Mouse (Mus musculus): ENCODE measurements at regions not wholly inside any gene's neighbourhood (a gene's known extent, or its start where the extent isn't known, plus 50 kb on each side); places are given as distances from the start of the nearest gene placed in this dataset.

DNA sequence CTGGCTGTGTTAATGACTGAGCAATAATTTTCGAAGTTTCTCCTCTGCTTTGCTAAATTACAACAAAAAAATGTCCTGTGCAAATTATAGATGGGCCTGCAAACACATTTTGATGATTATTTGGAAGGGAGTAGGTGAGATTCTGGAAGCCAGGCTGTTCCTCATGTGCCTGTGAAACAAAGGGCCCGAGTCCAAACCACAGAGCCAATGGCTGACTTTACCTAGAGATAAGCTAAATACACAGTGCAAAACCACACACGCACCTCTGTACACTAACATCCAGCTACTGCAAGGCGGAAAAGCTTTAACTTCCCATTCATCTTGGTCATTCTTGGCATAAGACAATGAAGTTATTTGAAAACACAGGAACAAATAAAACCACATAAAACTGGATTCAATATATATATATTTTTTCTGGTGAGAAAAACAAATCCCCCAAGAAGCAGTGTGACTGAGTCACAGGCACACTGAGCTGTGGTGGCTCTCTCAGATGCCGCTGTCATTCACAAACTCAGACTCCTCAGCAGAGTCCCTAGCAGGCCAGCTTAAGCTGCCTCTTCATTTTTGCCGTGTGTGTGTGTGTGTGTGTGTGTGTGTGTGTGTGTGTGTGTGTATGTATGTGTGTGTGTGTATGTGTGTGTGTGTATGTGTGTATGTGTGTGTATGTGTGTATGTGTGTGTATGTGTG, 312.8 kb downstream of the Etnk1 start:
- 31% methylated on average over 6 of the region's 6 CpGs for WGBS (ENCODE audit: insufficient replicate concordance)
- Histone ChIP-seq H3K9me3 (ENCODE audit: low read length) (no peaks in the 10 kb centered on the region), H3K27ac (ENCODE audit: low read depth) (no peak overlapping the region), H3K27me3 (ENCODE audit: insufficient read depth, low read length) (no peaks in the 10 kb centered on the region), H3K4me3 (ENCODE audit: low read depth, low read length) (no peak overlapping the region), H3K36me3 (replicated peaks; ENCODE audit: insufficient read depth, low read length) (no peaks in the 10 kb centered on the region), H3K4me2 (ENCODE audit: low read depth, low read length) (no peak overlapping the region), H3K4me1 (ENCODE audit: insufficient read depth) (peaks cover 5% of the 10 kb centered on the region; the same call in 1 of the 2 replicates), H3K9ac (replicated peaks) (no peak overlapping the region)
- peak; percentile 19 for DNase-seq
- ATAC-seq = peak; percentile 64
- TF ChIP-seq EP300 (IDR thresholded peaks at IDR 0.05; ENCODE audit: low read depth) (no peak), CTCF (IDR thresholded peaks at IDR 0.05; ENCODE audit: low read depth) (no peak)

DNA sequence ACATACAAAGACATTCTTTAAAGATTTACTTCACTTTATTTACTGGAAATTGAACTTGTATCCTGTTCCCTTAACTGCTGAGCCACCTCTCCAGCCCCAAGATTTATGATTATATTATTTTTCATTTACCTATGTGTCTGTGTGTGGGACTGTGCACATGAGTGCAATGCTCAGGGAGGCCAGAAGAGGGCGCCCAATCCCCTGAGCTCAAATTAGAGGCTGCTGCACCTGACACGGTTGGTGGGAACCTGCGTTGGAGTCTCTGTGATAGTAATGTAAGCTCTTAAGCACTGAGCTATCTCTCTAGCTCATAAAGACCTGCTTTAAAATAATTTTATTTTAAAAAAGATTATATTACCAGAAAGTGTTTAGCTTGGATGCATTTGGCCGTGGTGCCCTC, 315.3 kb downstream of the Etnk1 start:
- Histone ChIP-seq H3K27me3 (ENCODE audit: insufficient read depth, low read length) (no peaks in the 10 kb centered on the region), H3K4me2 (ENCODE audit: low read depth, low read length) (no peak overlapping the region), H3K9ac (replicated peaks) (no peak overlapping the region), H3K27ac (ENCODE audit: low read depth) (no peak overlapping the region), H3K4me3 (ENCODE audit: low read depth, low read length) (no peak overlapping the region), H3K36me3 (replicated peaks; ENCODE audit: insufficient read depth, low read length) (no peaks in the 10 kb centered on the region), H3K4me1 (ENCODE audit: insufficient read depth) (peaks cover 7% of the 10 kb centered on the region; the same call in 1 of the 2 replicates), H3K9me3 (ENCODE audit: low read length) (no peaks in the 10 kb centered on the region)
- ATAC-seq (no peak), DNase-seq (no peak)
- peak; percentile 47 for TF ChIP-seq CTCF (IDR thresholded peaks at IDR 0.05; ENCODE audit: low read depth)
- no peak for TF ChIP-seq EP300 (IDR thresholded peaks at IDR 0.05; ENCODE audit: low read depth)
- 80% methylated on average over 4 of the region's 4 CpGs for WGBS (ENCODE audit: insufficient replicate concordance)

DNA sequence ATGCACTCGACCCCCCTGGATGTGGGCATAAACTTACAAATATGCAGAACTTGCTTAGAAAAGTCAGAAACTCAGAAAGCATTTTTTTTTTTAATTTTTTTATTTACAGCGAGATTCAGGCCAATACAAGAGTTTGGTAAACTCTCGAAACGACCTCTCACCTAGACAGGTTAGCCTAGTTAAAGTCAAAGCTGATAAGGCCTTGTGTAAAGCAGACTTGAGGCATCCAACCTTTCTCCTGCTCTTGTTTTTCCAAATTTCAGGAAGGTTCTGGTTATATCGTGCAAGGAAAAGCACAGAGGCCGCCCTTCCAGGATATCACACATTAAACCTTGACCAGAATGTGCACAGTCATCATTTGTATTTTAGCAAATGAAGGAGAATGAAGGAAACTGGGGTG, 315.8 kb downstream of the Etnk1 start:
- no peak for ATAC-seq
- peaks cover 9% of the 10 kb centered on the region; the same call in 1 of the 2 replicates for H3K4me1 ChIP-seq (ENCODE audit: insufficient read depth)
- H3K27ac ChIP-seq (ENCODE audit: low read depth) = no peak overlapping the region
- H3K9me3 ChIP-seq (ENCODE audit: low read length) = no peaks in the 10 kb centered on the region
- 72% methylated on average over 6 of the region's 6 CpGs for whole genome bisulfite sequencing (ENCODE audit: insufficient replicate concordance)
- no peaks in the 10 kb centered on the region for H3K36me3 ChIP-seq (replicated peaks; ENCODE audit: insufficient read depth, low read length)
- TF ChIP-seq CTCF (IDR thresholded peaks at IDR 0.05; ENCODE audit: low read depth) (no peak), EP300 (IDR thresholded peaks at IDR 0.05; ENCODE audit: low read depth) (no peak)
- H3K4me2 ChIP-seq (ENCODE audit: low read depth, low read length) = no peak overlapping the region
- H3K9ac ChIP-seq (replicated peaks) = no peak overlapping the region
- no peak for DNase-seq
- H3K4me3 ChIP-seq (ENCODE audit: low read depth, low read length) = no peak overlapping the region
- H3K27me3 ChIP-seq (ENCODE audit: insufficient read depth, low read length) = no peaks in the 10 kb centered on the region

DNA sequence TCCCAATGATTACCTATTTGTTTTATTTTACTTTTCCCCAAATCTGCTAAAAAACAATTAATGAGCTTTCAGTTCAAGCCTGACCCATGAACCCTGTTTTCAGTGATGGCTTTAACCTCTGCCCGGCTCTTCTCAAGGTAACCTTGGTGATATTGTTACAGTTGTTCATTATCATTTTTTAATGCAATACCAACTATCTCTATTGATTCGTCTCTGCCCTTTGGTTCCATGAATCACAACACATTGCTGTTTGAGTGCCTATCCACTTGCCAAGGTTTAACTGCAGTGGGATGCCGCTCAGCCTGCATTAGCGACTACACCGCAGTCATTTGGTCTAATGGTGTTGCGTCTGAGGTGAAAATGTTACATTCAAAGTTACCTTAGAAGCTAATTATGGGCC, 317.9 kb downstream of the Etnk1 start:
- ATAC-seq (no peak), DNase-seq (no peak)
- Histone ChIP-seq H3K27me3 (ENCODE audit: insufficient read depth, low read length) (no peaks in the 10 kb centered on the region), H3K9me3 (ENCODE audit: low read length) (0 out of 2 replicates have a peak, but pooled peaks cover 2% of the 10 kb centered on the region), H3K9ac (replicated peaks) (no peak overlapping the region), H3K4me2 (ENCODE audit: low read depth, low read length) (no peak overlapping the region), H3K36me3 (replicated peaks; ENCODE audit: insufficient read depth, low read length) (no peaks in the 10 kb centered on the region), H3K4me1 (ENCODE audit: insufficient read depth) (0 out of 2 replicates have a peak, but pooled peaks cover 4% of the 10 kb centered on the region), H3K27ac (ENCODE audit: low read depth) (no peak overlapping the region), H3K4me3 (ENCODE audit: low read depth, low read length) (no peak overlapping the region)
- TF ChIP-seq EP300 (IDR thresholded peaks at IDR 0.05; ENCODE audit: low read depth) (no peak), CTCF (IDR thresholded peaks at IDR 0.05; ENCODE audit: low read depth) (no peak)
- WGBS (ENCODE audit: insufficient replicate concordance) = 86% methylated on average over 6 of the region's 6 CpGs

DNA sequence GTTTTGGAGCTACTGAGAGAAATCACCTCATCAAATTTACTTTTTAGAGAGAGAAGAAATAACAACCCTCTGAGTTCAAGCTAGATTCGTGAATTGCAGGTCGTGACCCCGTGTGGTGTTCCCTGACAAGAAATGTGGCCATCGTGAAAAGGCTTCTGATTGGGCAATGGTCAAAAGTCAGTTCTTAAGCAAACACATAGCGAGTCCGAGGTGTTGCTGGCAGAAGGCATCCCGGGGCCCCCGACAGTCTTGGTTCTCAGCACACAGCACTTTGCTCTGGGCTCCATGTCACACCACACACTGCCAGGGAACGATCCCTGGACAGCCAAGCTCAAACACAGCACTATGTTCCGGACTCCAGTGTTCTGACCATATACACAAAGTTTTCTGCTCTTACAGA, 320.0 kb downstream of the Etnk1 start:
- TF ChIP-seq CTCF (IDR thresholded peaks at IDR 0.05; ENCODE audit: low read depth) = no peak
- no peak for TF ChIP-seq EP300 (IDR thresholded peaks at IDR 0.05; ENCODE audit: low read depth)
- H3K27ac ChIP-seq (ENCODE audit: low read depth) = 0 out of 2 replicates have a peak overlapping the region, but pooled peaks have one; percentile 35
- H3K36me3 ChIP-seq (replicated peaks; ENCODE audit: insufficient read depth, low read length) = no peaks in the 10 kb centered on the region
- H3K4me1 ChIP-seq (ENCODE audit: insufficient read depth) = 0 out of 2 replicates have a peak, but pooled peaks cover 4% of the 10 kb centered on the region
- ATAC-seq (0 out of 2 replicates have a peak, but pooled peaks have one; percentile 49), DNase-seq (peak; percentile 23)
- 60% methylated on average over 10 of the region's 10 CpGs for WGBS (ENCODE audit: insufficient replicate concordance)
- no peak overlapping the region for H3K9ac ChIP-seq (replicated peaks)
- H3K9me3 ChIP-seq (ENCODE audit: low read length) = 0 out of 2 replicates have a peak, but pooled peaks cover 2% of the 10 kb centered on the region
- H3K4me2 ChIP-seq (ENCODE audit: low read depth, low read length) = no peak overlapping the region
- no peaks in the 10 kb centered on the region for H3K27me3 ChIP-seq (ENCODE audit: insufficient read depth, low read length)
- H3K4me3 ChIP-seq (ENCODE audit: low read depth, low read length) = no peak overlapping the region

DNA sequence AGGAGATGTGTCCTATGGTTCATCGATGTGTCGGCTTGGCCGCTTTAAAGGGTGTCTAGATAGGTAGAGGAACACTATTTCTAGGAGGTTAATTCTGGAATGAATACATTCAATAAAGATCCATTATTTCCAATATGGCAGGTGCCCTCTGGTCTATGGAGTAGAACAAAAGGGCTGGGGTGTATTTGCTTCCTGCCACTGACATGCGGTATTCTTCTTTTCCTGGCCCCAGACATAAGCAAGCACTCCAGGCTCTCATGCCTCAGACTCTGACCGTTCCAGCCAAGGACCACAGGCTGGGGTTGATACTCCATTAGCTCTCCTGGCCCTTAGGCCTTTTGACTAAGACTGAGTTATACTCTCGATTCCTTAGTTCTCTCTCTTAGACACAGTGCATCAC, 323.0 kb downstream of the Etnk1 start:
- Histone ChIP-seq H3K4me2 (ENCODE audit: low read depth, low read length) (no peak overlapping the region), H3K36me3 (replicated peaks; ENCODE audit: insufficient read depth, low read length) (no peaks in the 10 kb centered on the region), H3K27ac (ENCODE audit: low read depth) (no peak overlapping the region), H3K4me1 (ENCODE audit: insufficient read depth) (0 out of 2 replicates have a peak, but pooled peaks cover 4% of the 10 kb centered on the region), H3K27me3 (ENCODE audit: insufficient read depth, low read length) (no peaks in the 10 kb centered on the region), H3K4me3 (ENCODE audit: low read depth, low read length) (no peak overlapping the region), H3K9ac (replicated peaks) (no peak overlapping the region), H3K9me3 (ENCODE audit: low read length) (0 out of 2 replicates have a peak, but pooled peaks cover 2% of the 10 kb centered on the region)
- no peak for DNase-seq
- ATAC-seq = no peak
- TF ChIP-seq CTCF (IDR thresholded peaks at IDR 0.05; ENCODE audit: low read depth) (no peak), EP300 (IDR thresholded peaks at IDR 0.05; ENCODE audit: low read depth) (no peak)
- 92% methylated on average over 6 of the region's 6 CpGs for WGBS (ENCODE audit: insufficient replicate concordance)

Data from liver, postnatal 0 days (tissue).